Mouse (Mus musculus) adrenal gland, postnatal 36 days (tissue): ENCODE results near the gene Chd4. TPM values are rescaled to one million over a fixed set of nuclear protein-coding genes. Genes with fewer than 3 reads are reported as not detected.

Experiments used
- DNase-seq, 2 experiments: peaks; one replicate each; pipeline ENCODE4 v3.0.0; 2021; ENCODE audit warnings: mixed read lengths in 1 of 2
- total RNA-seq, 2 experiments: library from RNA; stranded (reverse); gene quantifications; 2 replicates each; pipeline ENCODE4 v1.2.3; 2021

The Chd4 gene
- total RNA-seq, 2 experiments from 2014 or later: 166 to 201 TPM

GRCm38 (mm10) chr6:125090341-125091085, 5.3 kb upstream of the Chd4 start:
- no peak for DNase-seq

- DNase-seq: no peak
These were observed 3.4 kb upstream of the Chd4 start for GRCm38 (mm10) chr6:125092372-125092771.

GRCm38 (mm10) chr6:125094843-125095242, 938 bp upstream of the Chd4 start:
- no peak for DNase-seq

GRCm38 (mm10) chr6:125096279-125096596, 457 bp downstream of the Chd4 start:
- no peak for DNase-seq

- peak; percentile 74 to 82 for DNase-seq
These were observed 990 bp downstream of the Chd4 start for GRCm38 (mm10) chr6:125096597-125097345.

- peak in 1 of 2 experiments; percentile 26 for DNase-seq
These were observed 1.5 kb downstream of the Chd4 start for GRCm38 (mm10) chr6:125097346-125097689.

- no peak for DNase-seq
These were observed 2.2 kb downstream of the Chd4 start for GRCm38 (mm10) chr6:125097951-125098350.

GRCm38 (mm10) chr6:125098513-125098912, 2.7 kb downstream of the Chd4 start:
- DNase-seq: no peak

- DNase-seq: peak; percentile 31 to 65
These were observed 3.7 kb downstream of the Chd4 start for GRCm38 (mm10) chr6:125099421-125099971.

GRCm38 (mm10) chr6:125101444-125101843, 5.7 kb downstream of the Chd4 start:
- no peak for DNase-seq

GRCm38 (mm10) chr6:125104223-125104622, 8.4 kb downstream of the Chd4 start:
- DNase-seq: no peak

- no peak for DNase-seq
These were observed 11.9 kb downstream of the Chd4 start for GRCm38 (mm10) chr6:125107705-125108104.

- no peak for DNase-seq
These were observed 13.6 kb downstream of the Chd4 start for GRCm38 (mm10) chr6:125109371-125109770.

GRCm38 (mm10) chr6:125110927-125111326, 15.1 kb downstream of the Chd4 start:
- peak; percentile 43 to 51 for DNase-seq

GRCm38 (mm10) chr6:125112553-125112952, 16.8 kb downstream of the Chd4 start:
- no peak for DNase-seq

GRCm38 (mm10) chr6:125119387-125119786, 23.6 kb downstream of the Chd4 start:
- DNase-seq: no peak

- no peak for DNase-seq
These were observed 32.9 kb downstream of the Chd4 start for GRCm38 (mm10) chr6:125128724-125129123.

GRCm38 (mm10) chr6:125129710-125130402, 34.1 kb downstream of the Chd4 start:
- DNase-seq: no peak

GRCm38 (mm10) chr6:125131302-125132156, 35.7 kb downstream of the Chd4 start, which contains the start of gene Nop2:
Gene Nop2, plus strand, starts transcription at chr6:125131909.
- DNase-seq: peak; percentile 90 to 93

GRCm38 (mm10) chr6:125132470-125132869, 36.7 kb downstream of the Chd4 start:
- DNase-seq: no peak

- peak in 1 of 2 experiments; percentile 58 for DNase-seq
These were observed 41.4 kb downstream of the Chd4 start for GRCm38 (mm10) chr6:125137002-125137671.
